Mouse (Mus musculus): ENCODE measurements around the gene Atp6v0a2.
"Not testable (repeated sequence)": the region's sequence is repeated elsewhere in the genome, so short reads cannot be mapped to it uniquely, and the experiment has no call there.

Atp6v0a2 gene

GRCm38 (mm10) chr5:124628448-124629363 lies at the start of gene Atp6v0a2:
Atp6v0a2 (plus strand) TSS chr5:124628576.
- peak; percentile 97 for DNase-seq

GRCm38 (mm10) chr5:124578633-124579317 lies 49.6 kb upstream of the Atp6v0a2 start, which contains the start of the genes Eif2b1 and Gtf2h3:
Eif2b1 (minus strand) TSS chr5:124579131.
Gtf2h3 (plus strand) TSS chr5:124579140.
- peak; percentile 94 to 96 for DNase-seq

- DNase-seq = peak; percentile 34 to 61
These were observed 45.9 kb upstream of the Atp6v0a2 start for GRCm38 (mm10) chr5:124582515-124582914.

- DNase-seq = no peak
These were observed 35.6 kb upstream of the Atp6v0a2 start for GRCm38 (mm10) chr5:124592768-124593167.

GRCm38 (mm10) chr5:124598224-124599174 lies 29.9 kb upstream of the Atp6v0a2 start:
- DNase-seq = peak; percentile 97 to 99

GRCm38 (mm10) chr5:124599726-124600125 lies 28.6 kb upstream of the Atp6v0a2 start:
- DNase-seq = not testable (repeated sequence)

- DNase-seq = peak; percentile 56 to 72
These were observed 26.0 kb upstream of the Atp6v0a2 start for GRCm38 (mm10) chr5:124602349-124602748.

- no peak for DNase-seq
These were observed 24.1 kb upstream of the Atp6v0a2 start for GRCm38 (mm10) chr5:124604296-124604695.

- no peak for DNase-seq
These were observed 23.2 kb upstream of the Atp6v0a2 start for GRCm38 (mm10) chr5:124605041-124605622.

GRCm38 (mm10) chr5:124610965-124611364 lies 17.4 kb upstream of the Atp6v0a2 start:
- peak in 1 of 2 experiments; percentile 12 for DNase-seq

- DNase-seq = peak; percentile 8 to 60
These were observed 13.7 kb upstream of the Atp6v0a2 start for GRCm38 (mm10) chr5:124614709-124615108.

GRCm38 (mm10) chr5:124618711-124619110 lies 9.7 kb upstream of the Atp6v0a2 start:
- no peak for DNase-seq

- no peak for DNase-seq
These were observed 7.0 kb upstream of the Atp6v0a2 start for GRCm38 (mm10) chr5:124621362-124621761.

- DNase-seq = no peak
These were observed 5.5 kb upstream of the Atp6v0a2 start for GRCm38 (mm10) chr5:124622890-124623289.

- no peak for DNase-seq
These were observed 4.1 kb upstream of the Atp6v0a2 start for GRCm38 (mm10) chr5:124624291-124624690.

GRCm38 (mm10) chr5:124629641-124630040 lies 1.3 kb downstream of the Atp6v0a2 start:
- peak; percentile 23 to 54 for DNase-seq

- no peak for DNase-seq
These were observed 3.3 kb downstream of the Atp6v0a2 start for GRCm38 (mm10) chr5:124631685-124632084.

GRCm38 (mm10) chr5:124632461-124632860 lies 4.1 kb downstream of the Atp6v0a2 start:
- DNase-seq = no peak

GRCm38 (mm10) chr5:124633425-124633824 lies 5.0 kb downstream of the Atp6v0a2 start:
- DNase-seq = no peak

GRCm38 (mm10) chr5:124635068-124635467 lies 6.7 kb downstream of the Atp6v0a2 start:
- peak; percentile 52 to 72 for DNase-seq

- DNase-seq = no peak
These were observed 7.8 kb downstream of the Atp6v0a2 start for GRCm38 (mm10) chr5:124636139-124636538.

GRCm38 (mm10) chr5:124636694-124637093 lies 8.3 kb downstream of the Atp6v0a2 start:
- DNase-seq = no peak
